Mouse (Mus musculus): ENCODE measurements around the gene Sephs1.

DNA sequence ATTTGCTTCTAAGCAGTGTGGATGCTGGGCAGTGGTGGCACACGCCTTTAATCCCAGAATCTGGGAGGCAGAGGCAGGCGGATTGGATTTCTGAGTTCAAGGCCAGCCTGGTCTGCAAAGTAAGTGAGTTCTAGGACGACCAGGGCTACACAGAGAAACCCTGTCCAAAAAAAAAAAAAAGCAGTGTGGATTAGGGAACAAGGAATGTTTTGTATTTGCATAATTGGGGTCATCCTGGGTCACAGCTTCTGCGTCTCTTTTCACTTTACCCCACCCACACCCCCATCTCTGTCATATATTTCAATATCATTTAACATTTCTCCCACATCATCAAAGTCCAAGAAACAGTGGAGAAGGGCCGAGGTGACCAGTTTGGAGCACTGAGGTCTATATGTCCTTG, 39.7 kb downstream of the Sephs1 start:
- TF ChIP-seq EP300 (IDR thresholded peaks at IDR 0.05; ENCODE audit: low read depth), result no peak
- TF ChIP-seq CTCF (IDR thresholded peaks at IDR 0.05; ENCODE audit: low read depth), result no peak
